Mouse (Mus musculus): ENCODE data around the gene Pelo.
A peak's percentile ranks its signal among the peaks of the same experiment; 100 is the strongest.

The Pelo gene

DNA sequence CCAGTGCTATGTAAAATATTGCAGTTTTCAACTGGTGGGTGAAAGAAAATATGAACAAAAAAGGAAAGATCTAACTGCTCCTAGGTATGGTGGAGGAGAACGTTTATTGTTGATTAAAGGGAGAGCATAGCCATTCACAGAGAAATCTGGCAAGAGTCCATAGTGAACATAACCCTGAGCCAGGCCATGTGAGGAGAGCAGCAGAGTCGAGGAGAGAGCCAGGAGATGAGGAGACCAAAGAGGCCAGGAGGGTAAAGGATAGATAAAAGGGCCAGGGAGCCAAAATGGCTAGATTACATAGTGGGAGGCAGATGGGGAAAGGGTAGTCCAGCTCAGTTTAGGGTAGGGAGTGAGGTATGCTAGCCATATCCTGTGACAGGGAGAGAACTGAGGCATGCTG lies 6.2 kb upstream of the Pelo start:
- DNase-seq = no peak

DNA sequence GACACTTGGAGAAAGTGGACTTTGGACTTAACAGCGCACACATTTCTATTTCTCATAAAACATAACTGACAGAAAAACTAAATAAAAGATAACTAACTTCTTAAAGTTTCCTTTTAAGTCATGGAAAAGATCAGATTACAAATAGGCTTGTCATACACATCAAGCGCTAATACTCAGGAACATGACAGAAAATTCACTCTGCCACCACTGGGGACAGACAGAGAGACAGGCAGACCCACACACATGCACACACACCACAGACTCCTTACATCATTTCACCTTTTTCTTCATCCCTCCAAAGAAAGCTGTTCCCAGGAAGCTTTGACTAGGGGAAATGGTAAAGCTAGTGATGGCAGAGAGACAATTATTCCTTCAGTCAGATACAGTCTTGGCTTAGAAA lies 5.4 kb upstream of the Pelo start:
- no peak for DNase-seq

- no peak for DNase-seq
Observed at GRCm38 (mm10) chr13:115091511-115091910, 1.5 kb upstream of the Pelo start.

DNA sequence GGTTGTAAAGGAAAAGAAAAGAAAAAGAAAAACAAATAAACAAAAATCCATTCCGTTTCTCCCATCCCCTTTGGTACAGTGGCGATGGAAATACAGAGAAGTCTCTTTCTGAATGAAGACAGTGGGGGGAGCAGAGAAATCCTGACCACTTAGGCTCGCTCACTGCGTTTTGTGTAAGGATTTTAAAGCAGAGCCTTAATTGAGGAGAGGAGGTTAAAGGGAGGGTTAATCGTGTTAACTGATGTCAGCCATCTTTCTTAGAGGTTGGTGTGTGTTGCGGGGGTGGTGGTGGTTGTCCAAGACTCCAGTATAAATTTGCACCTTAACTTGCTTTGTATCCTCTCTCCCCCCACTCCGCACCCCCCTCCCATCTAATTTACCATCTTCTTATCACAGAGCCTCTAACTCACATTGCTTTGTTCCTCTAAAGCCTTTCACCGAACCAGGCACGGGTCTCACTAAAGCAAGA lies 1.0 kb upstream of the Pelo start:
- no peak for DNase-seq

- peak; percentile 33 for DNase-seq
Observed at GRCm38 (mm10) chr13:115089395-115090025, 476 bp downstream of the Pelo start.

GRCm38 (mm10) chr13:115089020-115089394 lies 979 bp downstream of the Pelo start:
- DNase-seq = no peak

DNA sequence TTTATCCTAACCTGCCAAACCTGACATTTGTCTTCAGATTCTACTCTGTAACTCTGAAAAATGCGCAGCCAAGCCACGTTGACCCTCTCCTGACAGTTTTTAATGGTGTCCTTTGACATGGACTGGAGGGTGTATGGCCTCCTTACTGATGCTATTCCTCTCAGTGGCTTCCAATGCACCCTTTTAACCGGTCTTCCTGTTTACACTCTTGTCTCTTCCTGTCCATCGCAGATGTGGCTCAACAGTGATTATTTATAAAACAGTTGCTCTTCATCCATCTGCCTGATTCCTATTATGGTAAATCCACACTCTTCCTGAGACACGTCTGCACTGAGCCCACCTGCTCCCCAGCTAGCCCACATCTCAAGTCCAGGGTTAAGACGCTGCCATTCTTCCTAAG lies 4.0 kb downstream of the Pelo start:
- DNase-seq = no peak

GRCm38 (mm10) chr13:115082339-115082738 lies 7.6 kb downstream of the Pelo start:
- no peak for DNase-seq

GRCm38 (mm10) chr13:115079996-115080585 lies 9.9 kb downstream of the Pelo start:
- DNase-seq = peak; percentile 35

DNA sequence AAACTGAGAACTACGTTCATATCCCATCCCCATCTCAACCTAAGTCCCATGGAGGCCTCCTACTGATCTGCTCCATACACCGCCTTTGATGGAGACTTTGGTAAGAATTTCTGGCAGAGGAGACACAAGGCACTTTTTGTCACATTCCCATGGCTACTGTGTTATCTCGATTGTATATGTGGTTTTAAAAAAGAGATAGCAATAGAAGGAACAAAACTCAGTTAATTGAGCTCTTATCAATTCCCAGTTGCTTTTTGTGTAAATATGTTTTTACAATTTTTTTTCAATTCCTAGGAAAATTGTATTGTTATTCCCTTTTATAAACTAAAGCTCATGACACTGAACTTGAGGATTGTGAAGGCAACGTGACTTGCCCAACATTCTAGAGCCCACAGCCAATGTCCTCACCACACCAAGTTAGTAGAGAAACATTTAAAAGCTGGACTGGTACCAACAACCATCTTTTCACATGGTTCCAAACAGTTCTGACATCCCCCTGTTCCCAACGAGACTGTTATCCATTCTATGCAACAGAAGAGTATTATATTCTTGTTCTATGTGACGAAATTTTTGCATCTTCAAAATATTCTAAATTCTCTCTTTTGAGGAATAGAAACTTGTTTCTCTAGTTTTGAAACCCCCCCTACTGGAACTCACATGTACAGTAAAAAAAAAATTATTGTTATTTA lies 10.8 kb downstream of the Pelo start:
- no peak for DNase-seq

DNA sequence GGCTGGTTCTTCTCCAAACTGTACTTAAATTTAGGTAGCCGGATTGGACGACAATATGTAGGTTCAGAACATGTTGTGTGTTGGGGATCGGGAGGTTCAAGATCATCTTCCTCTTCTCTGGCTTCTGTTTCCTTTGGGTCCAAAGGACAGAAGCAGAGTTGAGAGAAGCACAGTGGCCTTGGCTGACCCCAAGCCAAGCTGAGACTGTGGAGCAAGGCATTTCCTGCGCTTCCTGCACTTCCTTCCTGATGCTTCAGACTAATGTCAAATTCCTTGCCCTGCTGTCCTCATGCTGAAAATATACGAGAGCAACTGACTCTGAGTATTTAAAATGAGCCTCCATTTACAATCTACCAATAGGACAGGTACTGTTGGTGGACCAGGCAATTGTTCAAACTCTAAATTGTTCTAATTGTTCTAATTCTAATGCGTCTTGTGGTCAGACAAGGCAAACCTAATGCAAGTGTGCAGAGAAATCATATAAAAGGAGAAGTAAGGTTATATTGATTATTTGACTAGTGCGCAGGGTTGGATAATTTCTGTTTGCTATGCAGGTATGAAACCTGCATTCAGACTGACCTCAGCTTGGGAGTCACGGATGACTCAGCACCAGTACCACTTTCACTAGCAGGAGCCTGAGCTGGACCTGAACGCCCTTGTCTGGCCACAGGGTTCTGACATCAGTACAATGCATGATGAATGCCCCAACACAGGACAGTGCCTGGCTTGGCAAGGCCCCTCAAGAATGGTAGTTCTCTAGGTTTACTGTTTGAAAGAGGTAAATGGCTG lies 12.4 kb downstream of the Pelo start:
- peak; percentile 40 for DNase-seq

DNA sequence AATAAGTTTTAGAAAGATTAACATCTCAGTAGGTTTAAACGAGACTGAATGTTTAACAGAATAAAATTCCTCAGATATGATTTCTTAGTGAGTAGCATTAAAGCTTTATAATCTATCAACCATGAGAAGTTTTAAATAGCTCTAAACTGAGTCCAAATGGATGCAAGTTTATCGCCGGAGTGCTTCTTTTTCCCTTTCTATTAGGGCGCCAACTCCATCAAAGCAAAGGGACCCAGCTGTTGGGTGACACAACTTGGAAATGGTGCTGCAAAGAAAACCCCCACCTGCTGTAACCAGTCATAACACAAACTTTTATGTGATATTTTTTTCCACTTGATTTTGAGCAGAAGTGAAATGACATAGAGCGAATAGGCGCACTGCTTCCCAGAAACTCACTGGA lies 17.6 kb downstream of the Pelo start:
- DNase-seq = no peak

DNA sequence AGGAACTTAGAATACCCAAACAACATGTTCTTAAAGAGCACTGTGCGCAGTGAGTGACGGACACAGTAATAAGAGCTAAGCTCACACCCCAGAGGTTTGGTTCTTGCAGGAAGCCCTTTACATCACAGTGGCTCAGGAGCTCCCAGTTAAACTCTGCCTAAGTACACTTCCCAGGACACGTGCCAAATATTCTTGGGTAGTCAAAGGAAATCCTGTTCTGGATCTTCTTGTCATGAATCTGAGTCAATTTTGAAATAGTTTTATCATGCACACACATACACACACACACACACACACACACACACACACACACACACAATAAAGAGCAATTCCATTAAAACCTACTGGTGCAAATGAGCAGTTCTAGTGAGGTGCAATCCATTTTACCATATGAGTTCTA lies 18.6 kb downstream of the Pelo start:
- peak; percentile 45 for DNase-seq

DNA sequence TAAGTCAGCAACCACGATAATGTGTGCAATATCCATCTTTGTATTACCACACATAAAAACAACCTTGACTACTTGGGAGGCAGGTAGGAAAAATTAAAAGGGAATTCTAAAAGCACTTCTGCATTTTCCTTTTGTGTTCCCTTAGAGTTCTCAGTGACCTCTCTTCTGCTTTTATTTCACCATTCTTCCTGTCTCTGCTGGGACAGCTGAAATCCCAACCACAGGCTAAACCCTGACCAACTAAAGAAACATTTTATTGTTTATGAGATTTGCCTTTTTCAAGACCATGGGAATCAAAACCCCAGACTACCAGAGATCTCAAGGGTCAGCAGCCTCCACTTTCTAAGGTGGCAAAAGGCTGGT lies 22.0 kb downstream of the Pelo start:
- no peak for DNase-seq

DNA sequence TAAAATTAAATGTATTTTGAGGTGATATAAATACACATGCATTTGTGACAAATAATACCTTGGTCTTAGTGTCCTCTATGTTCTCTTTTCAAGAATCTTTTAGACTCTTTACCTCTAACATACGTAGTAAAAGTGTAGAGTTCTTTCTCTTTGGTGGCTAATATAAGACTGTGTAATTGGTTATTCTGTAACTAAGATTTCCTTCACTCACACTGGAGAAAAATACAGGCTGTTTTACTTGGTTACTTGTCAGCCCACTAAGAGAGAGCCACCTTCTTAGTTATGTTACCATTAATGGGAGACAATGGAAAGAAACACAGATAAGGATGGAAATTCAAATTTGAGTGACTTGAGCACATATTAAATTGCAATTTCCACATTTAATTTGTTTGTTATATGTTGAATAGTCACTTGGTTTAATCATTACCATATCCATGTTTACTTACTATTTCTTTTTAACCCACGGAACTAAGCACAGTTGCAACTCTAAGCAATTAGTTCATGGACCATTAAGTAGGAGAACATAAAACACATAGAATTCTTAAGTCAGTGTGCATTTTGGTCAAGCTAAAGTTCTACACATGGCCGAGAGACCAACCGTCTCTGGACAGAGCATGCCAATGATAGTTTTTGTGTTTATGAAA lies 22.5 kb downstream of the Pelo start:
- no peak for DNase-seq

DNA sequence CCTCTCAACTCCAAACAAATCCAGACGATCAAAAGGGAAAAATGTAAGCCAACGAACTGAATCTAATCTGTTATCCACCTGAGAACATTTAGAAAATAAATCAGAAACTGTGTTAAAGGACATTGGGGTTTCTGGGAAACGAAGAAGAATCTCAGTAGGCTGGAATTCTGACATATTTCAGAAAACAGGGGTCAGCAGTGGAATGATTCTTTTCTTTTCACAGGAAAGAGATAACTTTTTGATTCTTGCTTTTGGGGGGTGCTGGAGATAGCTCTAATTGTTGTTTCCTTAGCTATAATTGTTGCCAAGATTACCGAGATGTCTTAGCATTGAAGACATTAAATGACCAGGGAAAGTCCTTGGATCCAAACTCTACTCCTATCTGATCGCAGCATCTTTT lies 32.4 kb downstream of the Pelo start:
- no peak for DNase-seq

- peak; percentile 32 for DNase-seq
Observed at GRCm38 (mm10) chr13:115054783-115055182, 35.2 kb downstream of the Pelo start.

DNA sequence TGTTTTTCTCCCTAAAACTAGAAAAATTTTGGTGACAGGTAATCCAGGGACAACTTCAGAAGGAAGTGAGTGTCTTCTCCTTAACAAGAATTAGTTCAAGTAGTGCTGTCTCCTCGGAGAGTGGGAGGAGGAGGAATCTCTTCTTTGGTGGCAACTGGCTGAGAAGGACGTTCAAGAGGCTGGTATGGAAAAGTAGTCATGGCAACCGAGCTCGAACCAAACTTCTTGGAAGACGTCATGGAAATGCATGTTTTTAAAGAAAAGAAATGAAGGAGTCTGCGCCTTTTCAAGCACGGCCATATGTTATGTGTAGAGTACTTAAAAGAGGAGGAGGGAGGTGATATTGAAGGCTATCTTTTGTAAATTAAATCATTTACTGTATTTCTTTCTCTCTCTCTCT lies 37.4 kb downstream of the Pelo start:
- DNase-seq = no peak

DNA sequence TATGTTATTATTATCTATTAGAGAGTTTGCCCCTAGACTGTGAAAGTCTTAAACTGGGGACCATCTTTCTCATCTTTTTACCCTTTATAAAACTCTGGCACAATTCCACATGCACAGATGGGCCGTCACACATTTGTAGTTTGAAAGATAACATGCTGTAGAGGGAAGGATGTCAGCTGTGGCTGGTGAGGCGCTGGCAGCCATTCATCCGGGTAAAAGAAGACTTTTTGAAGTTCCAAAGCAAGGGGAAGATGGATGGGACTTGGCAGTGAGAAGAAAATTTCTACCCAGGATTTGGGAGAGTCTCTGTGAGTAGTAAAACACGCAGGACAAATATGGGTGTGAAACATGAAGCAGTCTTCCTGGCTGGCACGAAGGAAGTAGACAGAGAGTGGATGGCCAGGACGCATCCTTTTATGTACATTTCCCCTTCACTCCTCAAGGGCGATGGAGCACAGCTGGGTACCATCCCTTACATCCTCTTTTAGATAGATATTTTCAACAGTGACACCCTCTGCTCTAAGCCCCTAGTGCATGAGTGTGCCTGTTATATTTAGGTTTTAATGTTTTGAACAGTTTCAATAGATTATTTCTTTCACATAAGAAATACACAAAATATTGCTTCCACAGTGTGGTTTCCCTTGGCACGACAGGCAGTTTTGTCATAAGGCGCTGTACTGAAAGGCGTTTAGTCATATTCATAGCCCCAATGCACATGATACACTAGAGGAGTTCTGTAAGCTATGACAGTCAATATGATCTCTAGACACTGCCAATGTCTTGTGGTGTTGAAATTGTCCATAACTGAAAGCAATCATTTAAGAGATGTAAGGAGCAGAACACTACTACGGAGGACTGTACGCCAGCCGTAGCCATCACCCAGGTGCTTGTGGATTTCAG lies 39.1 kb downstream of the Pelo start:
- peak; percentile 64 for DNase-seq

GRCm38 (mm10) chr13:115042652-115043051 lies 47.3 kb downstream of the Pelo start:
- DNase-seq = no peak

Measured in lung, postnatal 10 days (tissue).